Mouse (Mus musculus) adrenal gland, adult 8-10 months (tissue): ENCODE measurements around the gene Nrcam. TPM values are rescaled to one million over a fixed set of nuclear protein-coding genes. Genes with fewer than 3 reads are reported as not detected.
"Not testable (repeated sequence)": the region's sequence is repeated elsewhere in the genome, so short reads cannot be mapped to it uniquely, and the experiment has no call there.

Source experiments
- DNase-seq: peaks from one replicate; pipeline ENCODE4 v3.0.0; 2022
- total RNA-seq, 4 experiments: library from RNA; stranded (reverse); gene quantifications; 2 replicates each; pipeline ENCODE4 v1.2.4; 2022

Nrcam gene
- total RNA-seq: 10 to 100 TPM in 1 of 4 experiments, 1 to 10 TPM in 3; 3.4 to 14.9 (median 6.9) TPM

GRCm38 (mm10) chr12:44328381-44329315, at the start of gene Nrcam:
Gene Nrcam, plus strand, starts transcription at chr12:44328885.
- DNase-seq: no peak

DNA sequence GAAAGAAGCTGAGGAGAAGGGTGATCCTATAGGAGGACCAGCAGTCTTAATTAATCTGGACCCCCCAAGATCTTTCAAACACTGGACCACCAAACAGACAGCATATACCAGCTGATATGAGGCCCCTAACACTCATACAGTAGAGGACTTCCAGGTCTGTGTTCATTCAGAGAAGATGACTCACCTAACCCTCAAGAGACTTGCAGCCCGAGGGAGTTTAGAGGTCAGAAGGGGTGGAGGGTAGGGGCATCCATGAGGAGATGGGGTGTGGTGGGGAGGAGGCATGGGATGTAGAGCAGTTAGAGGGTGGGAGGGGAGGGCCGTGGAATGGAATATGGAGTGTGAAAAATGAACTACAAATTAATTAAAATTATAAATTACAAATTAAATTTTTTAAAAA, 48.5 kb upstream of the Nrcam start:
- not testable (repeated sequence) for DNase-seq

- DNase-seq: no peak
Measured at GRCm38 (mm10) chr12:44281534-44281933, 47.2 kb upstream of the Nrcam start.

- no peak for DNase-seq
Measured at GRCm38 (mm10) chr12:44283378-44283777, 45.3 kb upstream of the Nrcam start.

DNA sequence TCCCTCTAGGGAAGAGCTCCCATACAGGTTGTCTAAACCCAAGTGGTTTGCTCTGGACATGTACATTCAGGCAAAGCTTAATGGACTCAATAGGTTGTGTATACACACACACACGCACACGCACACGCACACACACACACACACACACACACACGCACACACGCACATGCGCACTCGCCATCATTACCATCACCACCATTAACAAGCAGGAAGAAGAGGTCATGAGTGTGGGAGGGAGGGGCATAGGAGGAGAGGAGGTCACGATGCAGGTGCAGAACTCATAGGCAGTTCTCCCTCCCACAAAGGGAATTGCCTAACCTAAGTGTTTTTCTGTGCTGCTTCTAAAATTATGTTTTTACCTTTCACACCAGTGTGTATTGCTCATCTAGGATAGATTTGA, 41.7 kb upstream of the Nrcam start:
- no peak for DNase-seq

DNA sequence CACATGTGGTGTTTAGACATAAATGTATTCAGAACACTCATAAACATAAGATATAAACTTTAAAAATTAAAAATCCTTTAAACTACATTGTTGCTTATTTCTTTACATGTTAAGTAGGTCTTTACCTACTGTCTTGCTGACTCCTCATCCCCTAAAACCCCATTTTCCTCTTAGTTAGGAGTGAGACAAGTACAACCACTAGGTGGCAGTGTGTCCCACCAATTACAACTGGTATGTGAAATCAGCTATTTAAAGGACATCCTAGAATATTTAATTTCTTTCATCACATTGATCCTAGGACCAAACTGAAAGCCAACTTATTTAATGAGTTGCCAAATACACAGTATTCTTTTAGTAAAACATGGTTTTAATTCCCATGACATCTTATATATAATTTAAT, 36.4 kb upstream of the Nrcam start:
- DNase-seq: no peak

DNA sequence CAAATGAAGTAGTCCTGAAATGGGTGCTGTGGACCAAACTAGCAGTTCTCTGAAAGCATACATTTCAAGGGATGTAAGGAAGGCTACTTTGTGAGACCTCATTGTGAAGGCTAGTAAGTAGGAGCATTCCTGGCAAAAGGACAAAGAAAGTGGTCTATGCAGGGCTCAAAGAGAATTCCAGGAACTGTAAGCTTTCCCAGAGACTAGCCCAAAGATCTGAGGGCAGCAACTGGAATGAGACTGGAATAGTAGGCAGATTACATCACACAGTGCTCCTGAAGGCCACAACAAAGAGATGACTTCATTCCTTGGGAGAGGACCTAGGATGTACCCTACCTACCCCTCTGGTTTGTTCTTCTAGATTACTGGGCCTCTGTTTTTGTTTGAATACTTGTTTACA, 27.9 kb upstream of the Nrcam start:
- no peak for DNase-seq

DNA sequence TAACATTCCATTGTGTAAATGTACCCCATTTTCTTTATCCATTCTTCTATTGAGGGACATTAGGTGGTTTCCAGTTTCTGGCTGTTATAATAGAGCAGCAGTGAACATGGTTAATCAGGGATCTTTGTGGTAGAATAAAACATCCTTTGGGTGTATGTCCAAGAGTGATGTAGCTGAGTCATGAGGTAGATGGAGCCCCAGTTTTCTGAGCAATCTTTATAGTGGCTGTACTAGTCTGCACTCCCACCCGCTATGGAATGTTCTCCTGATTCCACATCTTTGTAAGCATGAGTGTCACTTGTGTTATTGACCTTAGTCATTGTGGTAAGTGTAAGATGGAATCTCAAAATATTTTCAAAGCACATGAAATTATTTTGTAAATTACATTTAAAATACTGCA, 24.7 kb upstream of the Nrcam start:
- DNase-seq: no peak

DNA sequence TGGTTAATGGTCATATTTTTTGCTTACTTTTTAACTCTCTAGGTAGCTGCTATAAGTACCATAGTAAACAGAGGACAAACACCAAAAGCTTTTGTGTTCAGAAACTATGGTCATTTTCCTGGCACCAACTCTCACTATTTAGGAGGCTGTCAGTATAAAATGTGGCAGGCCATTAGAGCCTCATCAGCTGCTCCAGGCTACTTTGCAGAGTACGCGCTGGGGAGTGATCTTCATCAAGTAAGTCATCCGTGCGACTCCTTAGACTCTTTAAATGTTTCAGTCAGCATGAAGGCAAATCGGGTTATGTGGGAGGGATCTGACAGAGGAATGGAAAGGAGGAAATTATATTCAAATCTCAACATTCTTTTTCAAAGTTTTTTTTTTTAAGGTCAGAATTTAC, 23.8 kb upstream of the Nrcam start:
- no peak for DNase-seq

GRCm38 (mm10) chr12:44308221-44308620, 20.5 kb upstream of the Nrcam start:
- DNase-seq: no peak

DNA sequence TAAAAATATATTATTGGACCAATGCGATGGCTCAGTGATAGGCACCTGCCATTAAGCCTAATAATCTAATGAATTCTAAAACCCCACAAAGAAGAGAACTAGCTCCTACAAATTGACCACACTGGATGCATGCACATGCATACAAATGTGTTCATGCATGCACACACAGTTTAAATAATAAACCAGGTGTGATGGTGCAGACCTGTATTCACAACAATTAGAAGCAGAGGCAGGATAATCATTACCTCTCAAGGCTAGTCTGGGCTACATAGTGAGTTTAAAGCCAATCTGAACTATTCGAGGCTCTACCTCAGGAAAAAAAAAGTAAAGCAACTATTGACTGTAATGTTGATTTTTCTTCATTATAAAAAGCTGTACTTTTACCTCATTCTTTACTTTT, 13.5 kb upstream of the Nrcam start:
- DNase-seq: no peak

DNA sequence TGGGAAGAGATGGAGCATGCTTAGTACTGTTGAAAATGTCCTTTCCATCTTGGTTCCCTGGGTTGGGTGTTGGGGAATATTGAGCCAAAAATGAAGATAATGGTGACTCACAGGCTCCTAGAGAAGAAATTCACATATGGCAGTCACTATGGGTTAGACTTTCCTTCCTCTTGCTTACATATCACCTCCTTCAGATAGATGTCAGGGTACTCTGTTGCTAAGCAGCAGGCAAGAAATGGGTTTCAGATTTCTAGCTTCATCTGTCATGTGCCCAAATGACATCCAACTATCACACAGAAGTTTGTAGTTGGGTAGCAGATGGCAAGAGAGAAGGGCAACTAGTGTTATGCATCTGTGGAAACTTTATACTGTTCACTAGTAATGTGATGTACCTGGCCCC, 3.6 kb upstream of the Nrcam start:
- no peak for DNase-seq

- DNase-seq: no peak
Measured at GRCm38 (mm10) chr12:44327452-44327851, 1.2 kb upstream of the Nrcam start.

DNA sequence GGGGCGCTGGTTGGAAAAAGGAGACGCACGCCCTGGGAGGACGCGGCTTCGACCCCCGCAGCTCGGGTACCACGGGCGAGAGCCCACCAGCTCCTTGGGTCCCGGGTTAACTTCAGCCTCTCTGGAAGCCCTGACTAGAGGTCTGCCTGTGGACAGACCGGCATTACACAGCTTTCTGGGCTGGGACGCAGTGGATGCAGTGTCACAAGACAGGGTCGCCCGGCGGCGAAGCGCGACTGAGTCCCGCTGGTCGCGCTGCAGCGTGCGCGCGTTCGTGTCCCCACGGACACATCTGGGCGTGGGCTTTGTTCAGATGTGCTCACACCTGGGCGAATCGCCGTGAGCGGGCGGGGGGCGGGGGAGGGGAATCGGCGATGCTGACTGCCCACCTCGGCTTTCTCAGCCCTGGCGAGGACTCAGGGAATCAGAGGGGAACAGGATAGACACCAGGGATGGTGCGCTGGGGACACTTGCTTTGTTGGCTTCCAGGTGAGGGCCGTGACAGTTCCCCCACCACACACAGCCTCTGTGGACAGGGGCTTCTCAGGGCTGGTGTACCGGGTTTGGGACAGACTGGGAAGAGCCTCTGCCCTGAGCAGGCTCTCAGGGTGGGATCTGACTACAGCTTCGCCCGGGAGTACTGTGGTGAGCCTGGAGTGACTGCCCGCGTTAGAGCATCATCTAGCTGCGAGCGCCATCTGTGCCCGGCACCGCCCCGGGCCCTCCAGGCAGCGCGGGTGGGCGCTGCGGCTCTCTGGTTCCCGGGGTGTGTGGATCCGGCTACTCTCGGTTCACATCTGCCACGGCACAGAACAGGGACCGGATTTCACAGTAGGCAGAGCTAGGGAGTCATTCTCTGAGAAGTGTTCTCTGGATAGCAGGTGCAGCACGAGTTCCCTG, 881 bp downstream of the Nrcam start:
- no peak for DNase-seq

DNA sequence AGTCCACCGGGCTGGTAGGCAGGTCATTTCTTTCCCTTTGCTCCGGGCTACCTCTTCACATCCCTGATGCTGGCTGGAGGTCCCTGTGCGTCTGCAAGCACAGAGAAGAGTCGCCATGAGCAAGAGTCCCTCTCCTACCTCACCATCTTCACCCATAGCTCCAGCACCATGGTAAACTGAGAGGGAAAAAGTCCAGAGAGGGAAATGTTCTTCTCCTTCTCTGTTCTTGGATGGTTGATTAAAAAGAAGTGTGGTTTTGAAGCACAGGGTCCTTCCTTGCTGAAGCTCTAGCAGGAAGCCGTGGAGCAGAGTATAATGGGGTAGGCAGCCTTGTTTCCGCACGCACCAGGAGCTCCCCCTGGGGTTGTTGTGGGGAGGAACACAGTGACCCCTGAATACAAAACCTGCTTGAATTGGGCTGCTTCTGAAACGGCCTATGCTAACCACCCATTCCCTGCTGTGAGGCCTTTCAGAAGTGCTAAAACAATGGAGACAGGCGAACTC, 1.6 kb downstream of the Nrcam start:
- DNase-seq: no peak

DNA sequence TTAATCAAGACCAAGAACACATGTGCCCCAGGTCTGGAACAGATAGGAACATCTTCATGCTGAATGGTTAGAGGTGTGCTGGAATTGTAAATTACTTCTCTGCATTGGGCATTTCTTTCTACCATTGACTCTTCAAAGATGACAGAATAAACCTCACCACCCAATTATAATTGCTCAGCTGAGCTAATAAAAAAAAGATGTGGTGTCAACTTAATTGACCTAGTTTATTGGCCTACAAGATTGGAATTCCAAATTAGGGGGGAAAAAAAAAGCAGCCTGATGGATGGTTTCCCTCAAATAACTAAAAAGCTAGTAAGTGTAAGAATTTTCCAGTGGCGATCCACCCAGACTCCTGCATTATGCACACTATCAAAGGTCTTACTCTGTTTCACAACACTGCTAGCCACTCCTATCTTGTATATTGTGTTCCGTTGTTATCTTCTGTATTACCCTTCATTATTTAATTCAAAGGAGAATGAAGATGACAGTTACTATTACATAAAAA, 8.5 kb downstream of the Nrcam start:
- DNase-seq: no peak

DNA sequence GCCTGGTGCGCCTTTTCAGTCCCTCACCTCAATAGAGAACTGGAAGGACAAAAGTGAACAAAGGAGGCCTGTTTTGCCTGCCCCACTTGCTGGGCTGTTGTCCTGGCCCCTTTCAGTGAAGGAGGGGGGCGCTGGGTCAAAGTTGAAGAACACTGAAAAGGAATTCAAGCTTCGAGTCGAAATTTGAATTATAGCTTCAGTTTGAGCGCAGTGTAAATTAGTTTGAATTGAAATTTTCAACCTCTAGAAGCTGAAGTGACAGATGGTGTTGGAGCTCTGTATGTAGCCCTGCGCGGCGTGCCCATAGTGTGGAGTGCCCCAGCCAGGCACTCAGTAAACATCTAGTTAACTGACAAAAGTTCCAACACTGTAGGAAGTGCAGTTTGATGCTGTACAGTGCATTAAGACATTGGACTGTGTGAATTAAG, 9.5 kb downstream of the Nrcam start:
- no peak for DNase-seq

DNA sequence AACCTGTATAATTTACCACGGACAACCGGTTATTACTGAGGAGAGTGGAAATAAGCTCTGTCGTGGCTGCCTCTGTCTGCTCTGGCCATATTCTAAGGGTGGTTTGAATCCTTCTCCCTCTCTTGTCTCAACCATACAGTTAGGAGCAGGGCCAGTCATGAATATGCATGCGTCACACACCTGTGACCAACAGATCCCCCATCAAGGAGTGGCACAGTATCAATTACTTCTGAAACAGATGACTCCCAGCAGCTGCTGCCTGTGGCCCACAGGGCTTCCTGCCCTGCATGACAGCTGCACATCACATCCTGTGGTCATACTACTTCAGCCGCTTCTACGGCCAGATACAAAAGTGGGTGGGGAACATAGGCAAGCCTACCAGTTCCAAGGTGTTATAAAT, 15.4 kb downstream of the Nrcam start:
- DNase-seq: no peak

DNA sequence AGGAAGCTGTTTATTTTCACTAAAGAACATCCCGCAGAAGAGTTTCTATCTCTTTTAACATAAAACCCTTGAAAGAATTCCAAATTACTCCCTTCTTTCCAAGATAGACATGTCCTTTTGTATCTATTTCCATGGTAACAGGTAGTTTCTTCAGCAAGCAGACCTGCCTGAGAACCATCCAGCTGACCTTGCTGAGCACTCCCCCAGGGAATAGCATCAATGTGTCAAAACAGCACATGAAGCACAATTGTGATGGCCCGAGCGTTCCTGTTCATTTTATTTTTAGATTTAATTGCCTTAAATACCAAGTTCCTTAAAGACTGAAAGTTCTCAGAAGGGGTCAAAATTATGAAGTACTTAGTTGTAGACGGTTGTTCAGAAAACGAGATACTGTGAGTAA, 16.6 kb downstream of the Nrcam start:
- no peak for DNase-seq

- no peak for DNase-seq
Measured at GRCm38 (mm10) chr12:44346143-44346542, 17.5 kb downstream of the Nrcam start.

DNA sequence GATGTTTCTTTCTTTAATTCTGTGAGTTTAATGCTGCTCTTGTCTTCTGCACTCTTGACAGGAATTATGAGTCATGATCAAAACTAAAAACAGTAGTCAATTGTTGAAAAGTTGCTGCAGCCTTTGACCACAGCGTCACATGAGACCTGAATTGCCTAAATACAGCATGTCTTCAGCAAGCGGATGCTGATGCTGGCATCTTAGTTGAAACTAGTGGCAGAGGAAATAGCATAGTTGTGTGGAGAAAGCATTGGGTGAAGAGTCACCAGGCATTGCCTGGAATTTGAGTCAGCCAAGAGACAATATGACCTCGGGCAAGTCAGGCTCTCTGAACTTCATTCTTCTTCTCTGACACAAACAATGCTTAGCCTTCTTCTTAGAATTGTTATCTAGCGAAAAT, 26.4 kb downstream of the Nrcam start:
- no peak for DNase-seq

- DNase-seq: no peak
Measured at GRCm38 (mm10) chr12:44357460-44357859, 28.8 kb downstream of the Nrcam start.

DNA sequence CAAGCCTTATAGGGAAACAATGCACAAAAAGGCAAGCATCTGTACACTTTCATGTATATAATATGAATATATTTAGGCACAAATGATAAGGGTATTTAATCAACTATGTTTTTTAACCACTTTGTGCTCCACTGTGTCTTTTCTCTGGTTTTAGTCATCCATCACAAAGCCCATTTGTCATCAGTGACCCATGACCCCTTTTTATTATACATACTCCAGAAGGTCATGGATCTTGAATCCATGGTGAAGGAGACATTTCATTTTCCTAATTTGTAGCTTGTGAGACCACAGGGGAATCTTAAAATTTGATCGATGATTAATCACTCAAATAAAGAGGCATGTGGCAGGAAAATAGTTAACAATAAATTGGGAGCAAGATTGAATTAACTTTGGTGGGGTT, 29.2 kb downstream of the Nrcam start:
- no peak for DNase-seq
